Mouse (Mus musculus) limb, embryonic 11.5 days (tissue): ENCODE data around the gene Cyp4f17. TPM values are rescaled to one million over a fixed set of nuclear protein-coding genes. Genes with fewer than 3 reads are reported as not detected.

Experiments used
- ATAC-seq: fragments of 200-750 bp; cut with Nextera tagmentation; 2 replicates; pipeline ENCODE4 v1.8.0; 2017; ENCODE audit warnings: low read depth; ENCODE audit not compliant: insufficient number of reproducible peaks, low FRiP score, low TSS enrichment
- DNase-seq: peaks from one replicate; pipeline ENCODE4 v3.0.0-alpha.2; 2015; ENCODE audit warnings: low spot score
- H3K27ac ChIP-seq: fragments of 300-500 bp; sonication (generic); replicated peaks from 2 replicates; pipeline ENCODE4 v1.5.1; 2014; ENCODE audit warnings: low read depth, mild to moderate bottlenecking, low read length
- H3K27me3 ChIP-seq: fragments of 300-500 bp; sonication (generic); 2 replicates; pipeline ENCODE4 v1.6.1; 2014; ENCODE audit warnings: mild to moderate bottlenecking, low read length, mixed read lengths; ENCODE audit not compliant: control insufficient read depth, insufficient read depth
- H3K36me3 ChIP-seq: fragments of 300-500 bp; sonication (generic); 2 replicates; pipeline ENCODE4 v1.6.1; 2014; ENCODE audit warnings: mild to moderate bottlenecking, low read length, moderate library complexity, mixed read lengths; ENCODE audit not compliant: control insufficient read depth, insufficient read depth
- H3K4me1 ChIP-seq: fragments of 300-500 bp; sonication (generic); 2 replicates; pipeline ENCODE4 v1.6.1; 2014; ENCODE audit warnings: low read length, mixed read lengths; ENCODE audit not compliant: control insufficient read depth, insufficient read depth
- H3K4me2 ChIP-seq: fragments of 300-500 bp; sonication (generic); 2 replicates; pipeline ENCODE4 v1.6.1; 2014; ENCODE audit warnings: low read depth, mild to moderate bottlenecking, moderate library complexity; ENCODE audit not compliant: severe bottlenecking
- H3K4me3 ChIP-seq: fragments of 300-500 bp; sonication (generic); 2 replicates; pipeline ENCODE4 v1.5.1; 2014; ENCODE audit warnings: low read depth, low read length
- H3K9ac ChIP-seq: fragments of 300-500 bp; sonication (generic); 2 replicates; pipeline ENCODE4 v1.6.1; 2014; ENCODE audit warnings: mild to moderate bottlenecking, low read length
- H3K9me3 ChIP-seq: fragments of 300-500 bp; sonication (generic); 2 replicates; pipeline ENCODE4 v1.6.1; 2016; ENCODE audit warnings: low read length; ENCODE audit not compliant: control insufficient read depth
- WGBS: fragments of 180-500 bp; shearing (Covaris S2); extraction: QIAGEN DNeasy Blood & Tissue Kit; methylation state at CpG from one replicate; pipeline ENCODE4 v1.1.7; 2014; 5-methylcytosine and 5-hydroxymethylcytosine counted together
- polyA plus RNA-seq: library from polyadenylated mRNA; unstranded; fragments of >200 nt; fragmentation: Nextera tagmentation; extraction: Ambion mirVana; gene quantifications from 2 replicates; pipeline ENCODE4 v1.2.1, GENCODE M21; 2014

Gene Cyp4f17
- 7.9 and 9.6 TPM in 2 replicates for polyA plus RNA-seq

DNA sequence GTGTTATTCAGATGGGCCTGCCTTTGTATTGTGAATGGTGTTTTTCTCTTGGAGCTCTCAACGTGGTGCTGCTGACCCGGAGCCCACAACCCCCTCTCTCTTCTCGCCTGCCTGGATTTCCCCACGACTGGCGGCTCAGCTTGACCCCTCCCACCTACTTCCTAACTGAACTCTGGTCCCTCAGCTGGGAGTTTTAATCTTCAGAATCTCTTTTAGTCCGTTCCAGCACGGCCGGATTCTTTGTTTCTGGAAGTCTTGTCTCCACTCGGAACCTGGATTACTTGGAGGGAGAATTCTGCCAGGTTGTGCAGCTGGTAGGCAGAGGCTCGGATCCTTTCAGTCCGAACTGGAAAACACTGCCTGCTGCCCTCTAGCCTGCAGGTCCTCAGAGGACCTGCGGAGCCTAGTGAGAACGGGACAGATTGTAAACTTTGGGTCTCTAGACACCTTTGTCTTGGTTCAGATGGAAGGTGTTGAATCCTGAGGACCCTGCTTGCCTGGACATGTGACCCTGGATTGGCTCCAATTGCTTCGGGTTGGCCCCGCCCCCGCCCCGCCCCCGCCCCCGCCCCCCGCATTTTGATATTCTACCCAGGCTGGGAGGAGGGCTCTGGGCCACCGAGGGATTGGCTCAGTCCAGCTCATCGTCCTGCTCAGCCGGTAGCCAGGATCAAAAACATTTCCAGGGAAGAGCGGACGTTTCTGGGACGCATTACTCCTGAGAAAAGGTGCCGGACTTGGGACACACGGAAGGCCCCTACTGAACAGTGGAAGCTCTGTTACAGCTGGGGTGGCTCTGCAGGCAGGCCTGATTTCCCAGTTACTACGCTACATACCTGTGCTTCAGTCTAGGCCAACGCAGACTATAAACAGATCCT, at the start of gene Cyp4f17:
TSS of gene Cyp4f17 (plus strand) at position 200 of the 878 bp plus-strand sequence.
- H3K4me2 ChIP-seq, result peak within 1 kb of the TSS; percentile 72
- H3K36me3 ChIP-seq, result no peaks in the 10 kb centered on the region
- H3K27me3 ChIP-seq, result no peaks in the 10 kb centered on the region
- ATAC-seq (peak; percentile 92), DNase-seq (peak; percentile 82)
- H3K27ac ChIP-seq, result peak within 1 kb of the TSS; percentile 88
- peak within 1 kb of the TSS; percentile 73 for H3K9ac ChIP-seq
- H3K4me1 ChIP-seq, result no peaks in the 10 kb centered on the region; the same call in 1 of the 2 replicates
- WGBS, result under 1% methylated on average over 30 of the region's 30 CpGs
- no peaks in the 10 kb centered on the region for H3K9me3 ChIP-seq
- peak within 1 kb of the TSS; percentile 48 for H3K4me3 ChIP-seq

GRCm38 (mm10) chr17:32468494-32468893, 37.4 kb upstream of the Cyp4f17 start:
- DNase-seq (no peak), ATAC-seq (no peak)
- Histone ChIP-seq H3K4me2 (no peak overlapping the region), H3K9ac (no peak overlapping the region), H3K4me3 (no peak overlapping the region), H3K4me1 (no peaks in the 10 kb centered on the region), H3K36me3 (no peaks in the 10 kb centered on the region), H3K27ac (no peak overlapping the region), H3K9me3 (no peaks in the 10 kb centered on the region), H3K27me3 (no peaks in the 10 kb centered on the region)
- WGBS, result 59% methylated on average over 7 of the region's 7 CpGs

- no peak for DNase-seq
- Histone ChIP-seq H3K4me3 (no peak overlapping the region), H3K4me2 (no peak overlapping the region), H3K27me3 (no peaks in the 10 kb centered on the region), H3K4me1 (no peaks in the 10 kb centered on the region), H3K36me3 (no peaks in the 10 kb centered on the region), H3K27ac (no peak overlapping the region), H3K9me3 (no peaks in the 10 kb centered on the region), H3K9ac (no peak overlapping the region)
- no peak for ATAC-seq
- 80% methylated on average over 4 of the region's 4 CpGs for WGBS
Observed at GRCm38 (mm10) chr17:32470795-32471194, 35.1 kb upstream of the Cyp4f17 start.

- Histone ChIP-seq H3K4me1 (no peaks in the 10 kb centered on the region), H3K27me3 (no peaks in the 10 kb centered on the region), H3K9me3 (no peaks in the 10 kb centered on the region), H3K4me3 (no peak overlapping the region), H3K36me3 (no peaks in the 10 kb centered on the region), H3K9ac (no peak overlapping the region), H3K27ac (no peak overlapping the region), H3K4me2 (no peak overlapping the region)
- ATAC-seq (no peak), DNase-seq (no peak)
- WGBS, result 66% methylated on average over 7 of the region's 7 CpGs
Observed at GRCm38 (mm10) chr17:32472176-32472575, 33.7 kb upstream of the Cyp4f17 start.

DNA sequence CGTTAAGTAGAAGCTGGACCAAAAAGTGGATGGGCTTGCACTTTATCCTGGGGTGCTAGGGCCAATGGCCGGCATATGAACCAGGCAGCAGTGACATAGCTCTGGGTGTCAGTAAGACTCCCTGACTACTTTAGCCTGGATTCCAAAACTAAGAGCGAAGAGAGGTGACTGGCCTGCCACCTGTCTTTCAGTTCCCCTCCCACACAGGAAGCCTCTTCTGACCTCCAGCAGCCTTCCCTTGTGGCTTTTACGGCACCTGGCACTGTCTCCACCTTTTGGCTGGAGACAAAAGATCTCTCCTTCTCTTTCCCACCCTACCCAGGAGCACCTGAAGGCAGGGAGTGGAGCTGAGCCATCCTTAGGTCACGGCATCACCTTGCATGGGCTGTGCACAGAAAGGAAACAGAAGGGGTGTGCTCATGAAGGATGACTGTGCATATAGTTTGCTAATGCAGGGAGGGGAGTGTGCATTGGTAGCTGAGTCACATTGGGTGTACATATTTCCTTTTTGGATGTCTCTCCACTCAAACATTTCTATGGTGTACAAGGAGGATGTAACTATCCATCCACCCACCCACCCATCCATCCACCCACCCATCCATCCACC, 30.8 kb upstream of the Cyp4f17 start:
- WGBS, result 81% methylated on average over 5 of the region's 5 CpGs
- ATAC-seq, result no peak
- no peak overlapping the region for H3K4me3 ChIP-seq
- H3K4me2 ChIP-seq, result no peak overlapping the region
- DNase-seq, result no peak
- H3K4me1 ChIP-seq, result no peaks in the 10 kb centered on the region
- no peaks in the 10 kb centered on the region for H3K9me3 ChIP-seq
- H3K36me3 ChIP-seq, result no peaks in the 10 kb centered on the region
- H3K27me3 ChIP-seq, result 0 out of 2 replicates have a peak, but pooled peaks cover 2% of the 10 kb centered on the region
- no peak overlapping the region for H3K27ac ChIP-seq
- no peak overlapping the region for H3K9ac ChIP-seq

DNA sequence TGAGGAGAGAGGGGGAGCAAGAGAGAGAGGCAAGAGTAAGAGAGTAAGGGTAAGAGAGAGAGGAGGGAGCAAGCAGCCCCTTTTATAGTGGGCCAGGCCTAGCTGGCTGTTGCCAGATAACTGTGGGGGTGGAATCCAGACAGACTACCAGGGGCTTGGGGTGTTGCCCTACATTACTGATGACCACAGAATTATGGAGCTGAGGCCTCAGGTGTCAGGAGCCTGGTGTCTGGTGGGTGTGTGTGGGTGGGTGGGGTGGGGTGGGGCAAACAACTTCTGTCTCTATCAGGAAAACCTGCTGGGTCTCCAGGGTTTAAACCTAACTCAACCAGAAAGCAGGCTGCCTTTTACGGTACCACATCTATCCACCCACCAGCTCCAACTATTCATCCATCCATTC, 28.6 kb upstream of the Cyp4f17 start:
- no peak overlapping the region for H3K9ac ChIP-seq
- H3K4me1 ChIP-seq, result no peaks in the 10 kb centered on the region
- ATAC-seq (no peak), DNase-seq (no peak)
- no peak overlapping the region for H3K27ac ChIP-seq
- H3K4me2 ChIP-seq, result no peak overlapping the region
- 0 out of 2 replicates have a peak, but pooled peaks cover 2% of the 10 kb centered on the region for H3K27me3 ChIP-seq
- no peaks in the 10 kb centered on the region for H3K9me3 ChIP-seq
- WGBS, result 86% methylated on average over 1 of the region's 1 CpGs
- no peak overlapping the region for H3K4me3 ChIP-seq
- H3K36me3 ChIP-seq, result no peaks in the 10 kb centered on the region

GRCm38 (mm10) chr17:32478727-32479126, 27.1 kb upstream of the Cyp4f17 start:
- no peak overlapping the region for H3K4me2 ChIP-seq
- no peak overlapping the region for H3K27ac ChIP-seq
- 67% methylated on average over 2 of the region's 2 CpGs for WGBS
- no peak overlapping the region for H3K9ac ChIP-seq
- DNase-seq, result no peak
- 0 out of 2 replicates have a peak, but pooled peaks cover 4% of the 10 kb centered on the region for H3K27me3 ChIP-seq
- H3K9me3 ChIP-seq, result no peaks in the 10 kb centered on the region
- no peak for ATAC-seq
- H3K4me3 ChIP-seq, result no peak overlapping the region
- no peaks in the 10 kb centered on the region for H3K36me3 ChIP-seq
- no peaks in the 10 kb centered on the region for H3K4me1 ChIP-seq

DNA sequence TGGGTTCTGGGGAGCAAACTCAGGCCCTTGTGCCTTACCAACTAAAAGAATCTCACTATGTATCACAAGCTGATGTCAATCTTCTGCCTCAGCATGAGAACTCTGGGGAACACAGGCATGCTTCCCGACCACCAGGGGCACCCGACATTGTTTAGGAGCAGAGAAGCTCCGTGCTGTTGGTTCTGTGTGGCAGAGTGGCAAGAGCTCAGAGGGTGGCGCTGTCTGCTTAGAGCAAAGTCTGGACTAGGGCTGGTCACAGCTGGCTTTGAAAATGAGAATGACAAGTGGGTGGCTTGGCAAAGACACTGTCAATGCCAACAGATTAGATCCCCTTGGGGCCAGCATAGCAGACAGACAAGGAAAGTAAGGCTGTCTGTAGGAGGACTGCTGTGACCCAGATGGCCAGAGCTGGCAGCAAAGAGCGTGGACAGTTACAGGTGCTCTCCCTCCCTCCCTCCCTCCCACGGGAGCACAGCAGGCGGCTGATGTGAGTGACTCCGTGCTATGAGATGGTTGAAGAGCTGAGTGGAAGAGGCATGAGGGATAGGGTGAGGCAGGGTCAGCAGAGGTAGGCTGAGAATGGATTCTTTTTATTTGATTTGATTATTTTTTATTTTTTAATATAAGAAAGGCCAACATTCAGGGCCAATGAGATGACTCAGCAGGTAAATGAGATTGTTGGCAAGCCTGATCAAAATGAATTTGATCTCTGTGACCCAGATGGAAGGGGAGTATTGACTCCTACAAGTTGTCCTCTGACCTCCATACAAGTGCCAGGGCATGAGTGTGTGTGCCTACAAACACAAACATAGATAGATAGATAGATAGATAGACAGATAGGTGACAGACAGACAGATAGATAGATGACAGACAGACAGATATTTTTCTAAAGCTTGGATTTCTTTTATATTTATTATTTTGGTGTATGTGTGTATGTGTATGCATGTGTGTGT, 26.0 kb upstream of the Cyp4f17 start:
- DNase-seq (peak; percentile 25), ATAC-seq (no peak)
- Histone ChIP-seq H3K36me3 (no peaks in the 10 kb centered on the region), H3K27ac (no peak overlapping the region), H3K9me3 (no peaks in the 10 kb centered on the region), H3K4me1 (no peaks in the 10 kb centered on the region), H3K4me2 (no peak overlapping the region), H3K4me3 (no peak overlapping the region), H3K9ac (no peak overlapping the region), H3K27me3 (0 out of 2 replicates have a peak, but pooled peaks cover 4% of the 10 kb centered on the region)
- 21% methylated on average over 8 of the region's 8 CpGs for WGBS
